Mouse (Mus musculus): ENCODE results near the gene Cib3.
A peak's percentile ranks its signal among the peaks of the same experiment; 100 is the strongest.

Cib3 gene

DNA sequence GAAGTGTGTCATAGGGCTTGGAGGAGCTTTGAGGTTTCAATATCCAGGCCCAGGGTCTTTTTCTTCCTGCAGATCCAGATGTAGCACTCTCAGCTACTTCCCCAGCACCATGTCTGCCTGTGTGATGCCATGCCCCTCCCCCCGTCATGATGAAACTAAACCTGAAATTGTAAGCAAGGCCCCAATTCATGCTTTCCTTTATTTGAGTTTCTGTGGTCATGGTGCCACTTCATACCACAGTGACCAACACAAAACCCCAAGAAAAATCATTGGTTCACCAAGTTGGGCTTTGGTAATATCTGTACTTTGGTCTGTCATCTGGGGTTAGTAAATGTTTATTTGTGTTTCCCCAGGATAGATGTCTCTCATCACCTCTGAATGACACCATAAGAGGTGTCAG is 4.1 kb downstream of the Cib3 start:
- no peak for DNase-seq

DNA sequence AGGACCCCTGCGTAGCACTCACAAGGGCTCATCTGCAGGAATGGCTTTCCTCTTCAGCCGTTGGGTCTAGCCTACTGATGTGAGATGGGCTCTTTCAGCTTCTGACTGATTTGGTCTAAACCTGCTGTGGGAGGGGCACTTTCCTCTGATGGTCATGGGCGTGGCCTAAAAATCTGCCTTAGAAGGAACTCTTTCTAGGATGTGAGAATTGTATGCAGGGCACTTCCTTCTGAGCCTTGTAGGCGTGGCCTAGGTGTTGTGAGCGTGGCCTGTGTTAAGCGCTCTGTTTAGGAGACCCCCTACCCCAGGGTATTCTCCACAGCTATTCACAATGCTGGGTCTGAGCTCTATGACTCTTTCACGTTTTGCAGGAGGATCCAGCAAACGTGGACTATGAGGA is 14.6 kb downstream of the Cib3 start:
- no peak for DNase-seq

DNA sequence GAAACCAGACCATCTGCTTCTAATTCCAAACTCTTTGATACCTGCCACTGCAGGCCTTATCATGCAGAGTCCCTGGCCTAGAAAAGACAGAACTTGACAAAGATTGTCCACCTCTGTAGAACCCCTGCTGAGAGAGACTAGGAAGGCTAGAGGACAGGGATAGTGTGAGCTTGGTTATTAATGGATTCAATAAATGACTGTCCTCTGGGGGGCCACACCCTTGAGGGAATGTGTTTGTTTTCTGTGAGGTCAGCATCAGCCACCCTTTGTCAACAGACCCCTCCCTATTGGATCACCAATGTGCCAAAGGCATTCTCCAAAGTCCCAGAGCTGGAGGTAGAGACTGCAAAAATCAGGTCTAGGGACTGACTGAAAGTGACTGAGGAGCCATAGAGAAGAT is 20.6 kb downstream of the Cib3 start:
- DNase-seq: no peak

DNA sequence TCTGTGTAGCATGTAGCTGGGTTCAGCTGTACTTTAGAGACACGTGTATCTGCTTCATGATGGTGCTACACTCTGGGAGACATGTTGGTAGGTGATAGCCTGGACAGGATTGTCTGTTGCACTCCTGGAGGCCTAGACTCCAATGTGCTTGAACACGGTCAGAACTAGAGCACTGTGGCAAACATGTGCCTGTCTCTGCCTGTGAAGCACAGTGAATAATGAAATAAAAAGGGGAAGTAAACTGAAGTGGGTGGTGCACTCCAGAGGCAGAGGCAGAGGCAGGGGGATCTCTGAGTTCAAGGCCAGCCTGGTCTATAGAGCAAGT is 22.5 kb downstream of the Cib3 start:
- DNase-seq: no peak

DNA sequence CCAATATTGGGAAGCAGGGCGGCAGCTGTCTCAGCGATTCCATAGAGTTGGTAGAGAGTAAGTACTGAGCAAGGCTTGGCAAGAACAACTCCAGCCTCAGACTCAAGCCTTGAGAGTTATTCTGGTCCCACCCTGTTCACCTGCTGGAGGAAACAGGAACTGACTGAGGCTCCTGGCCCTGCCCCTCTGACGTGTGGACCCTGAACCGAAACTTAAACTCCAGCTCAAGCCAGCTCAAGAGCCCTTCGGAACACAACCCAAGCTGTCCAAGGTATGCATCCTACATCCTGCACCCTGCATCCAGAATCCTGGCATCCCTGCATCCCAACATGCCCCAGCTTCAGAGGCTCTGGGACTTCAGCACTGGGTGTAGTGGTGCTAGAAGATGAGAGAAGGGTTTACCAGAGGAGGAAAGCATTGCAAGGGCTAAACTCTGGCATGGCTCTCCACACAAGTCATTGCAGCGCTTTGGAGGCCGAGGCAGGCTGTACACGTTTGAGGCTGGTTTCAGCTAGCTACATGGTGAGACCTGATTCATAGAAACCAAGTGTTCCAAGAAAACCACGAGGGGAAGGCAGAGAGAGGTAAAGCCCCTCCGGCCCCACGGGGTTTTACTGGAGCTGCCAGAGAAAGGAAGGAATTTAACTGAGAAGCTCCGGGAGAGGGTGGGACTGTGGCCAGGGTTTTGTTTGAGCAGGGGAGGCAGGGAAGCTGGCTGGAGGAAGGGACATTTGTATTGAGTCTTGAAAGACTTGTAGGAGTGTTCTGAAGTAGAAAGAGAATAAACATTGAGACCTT is 23.0 kb downstream of the Cib3 start, which contains the start of gene Hsh2d:
Gene Hsh2d, plus strand, starts transcription at position 222 of the 798 bp plus-strand sequence.
- DNase-seq: no peak

DNA sequence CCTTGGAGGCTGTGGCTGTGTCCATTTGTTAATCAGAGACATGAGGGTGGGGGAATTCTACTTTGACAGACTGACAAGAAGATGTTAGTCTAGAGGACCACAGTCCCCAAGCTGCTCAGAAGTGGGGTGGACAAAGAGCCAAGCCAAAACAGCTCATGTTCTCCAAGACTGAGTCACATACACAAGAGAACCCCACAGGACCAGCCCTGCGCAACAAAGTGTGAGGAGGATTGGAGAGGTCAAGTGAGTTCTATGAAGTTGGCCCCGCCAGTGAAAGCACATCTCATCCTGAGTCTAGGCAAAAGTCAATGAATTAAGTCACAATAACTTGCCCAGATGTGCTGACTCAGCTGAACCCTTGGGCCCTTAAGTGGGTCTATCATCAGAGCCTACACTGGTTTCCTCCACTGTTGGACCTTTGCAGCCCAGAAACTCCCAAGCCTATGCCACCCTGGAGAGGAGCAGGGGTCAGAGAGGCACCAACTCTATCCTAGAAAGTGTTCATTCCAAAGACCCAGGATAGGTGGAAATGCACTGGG is 24.8 kb downstream of the Cib3 start:
- DNase-seq: no peak

DNA sequence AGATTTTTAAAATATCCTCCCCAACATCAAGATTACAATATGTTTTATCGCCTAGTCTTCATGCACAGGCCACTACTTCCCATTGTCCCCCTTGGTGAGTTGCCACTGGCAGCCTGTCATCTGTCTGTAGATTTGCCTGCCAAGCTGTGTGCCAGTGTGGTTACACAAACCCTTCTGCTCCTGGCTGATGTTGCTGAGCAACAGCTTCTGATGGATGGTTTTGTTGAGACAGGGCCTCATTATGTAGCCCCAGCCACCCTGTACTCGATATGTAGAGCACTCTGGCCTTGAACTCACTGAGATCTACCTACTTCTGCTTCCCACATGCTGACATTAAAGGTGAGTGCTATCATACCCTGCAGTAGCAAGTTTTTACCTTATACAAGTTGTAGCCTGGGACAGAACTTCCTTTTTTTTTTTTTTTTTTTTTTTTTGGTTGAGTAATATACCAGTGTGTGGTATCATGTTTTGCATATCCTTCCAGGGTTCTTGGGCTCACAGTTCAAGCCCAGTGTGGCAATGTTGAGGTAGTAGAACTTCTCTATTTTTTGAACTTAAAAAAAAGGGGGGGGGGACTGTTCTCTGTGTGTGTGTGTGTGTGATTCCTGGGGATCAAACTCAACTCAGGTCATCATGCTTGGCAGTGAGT is 29.0 kb downstream of the Cib3 start:
- DNase-seq: no peak

DNA sequence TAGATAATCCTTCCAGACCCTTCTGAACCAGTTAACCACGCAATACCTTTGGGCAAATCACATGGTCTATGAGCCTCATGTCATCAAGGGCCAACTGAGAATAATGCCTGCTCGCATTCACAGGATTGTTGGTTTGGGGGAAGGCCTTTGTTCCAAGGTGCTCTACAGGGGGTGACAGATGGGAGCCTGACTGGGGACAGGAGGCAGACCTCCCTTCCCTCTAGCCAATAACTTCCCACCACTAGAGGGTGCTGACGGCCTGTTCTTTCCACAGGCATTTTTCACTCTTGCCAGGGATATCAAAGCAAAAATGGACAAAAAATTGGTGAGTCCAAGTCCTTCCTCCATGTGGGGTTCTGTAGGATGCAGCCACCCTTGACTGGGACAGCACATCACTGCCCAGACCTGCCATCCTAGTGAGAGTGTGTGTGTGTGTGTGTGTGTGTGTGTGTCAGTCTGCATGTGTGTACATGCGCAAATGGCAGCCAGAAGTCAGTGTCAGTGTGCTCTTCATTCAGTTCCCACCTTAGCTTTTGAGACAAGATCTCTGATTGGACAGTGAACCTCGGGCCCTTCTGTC is 35.2 kb downstream of the Cib3 start:
- peak; percentile 88 for DNase-seq

DNA sequence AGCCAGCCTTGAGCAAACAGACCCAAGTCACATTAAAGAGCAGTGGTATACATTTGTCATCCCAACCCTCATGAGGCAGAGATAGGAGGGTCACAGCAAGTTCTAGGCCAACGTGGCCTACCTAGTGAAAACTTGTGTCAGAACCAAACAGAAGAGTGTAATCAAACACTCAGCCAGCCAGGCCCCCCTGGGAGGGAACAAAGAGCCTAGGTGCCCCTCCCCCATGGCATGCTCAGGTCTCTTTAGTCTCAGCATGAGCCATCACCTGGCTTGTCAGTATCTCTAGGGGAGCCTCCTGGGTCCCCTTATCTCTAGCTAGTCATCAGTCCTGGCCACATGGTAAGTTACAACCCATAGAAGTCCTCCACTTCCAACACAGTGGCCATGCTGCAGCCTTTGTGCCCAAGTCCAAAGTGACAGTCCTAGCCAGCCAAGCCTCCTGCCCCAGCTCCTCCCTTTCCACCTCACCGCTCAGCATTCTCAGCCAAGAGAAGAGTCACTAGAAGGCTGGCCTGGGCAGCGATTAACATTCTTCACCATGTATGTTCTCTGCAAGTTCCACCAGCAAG is 42.9 kb downstream of the Cib3 start:
- DNase-seq: peak; percentile 45

DNA sequence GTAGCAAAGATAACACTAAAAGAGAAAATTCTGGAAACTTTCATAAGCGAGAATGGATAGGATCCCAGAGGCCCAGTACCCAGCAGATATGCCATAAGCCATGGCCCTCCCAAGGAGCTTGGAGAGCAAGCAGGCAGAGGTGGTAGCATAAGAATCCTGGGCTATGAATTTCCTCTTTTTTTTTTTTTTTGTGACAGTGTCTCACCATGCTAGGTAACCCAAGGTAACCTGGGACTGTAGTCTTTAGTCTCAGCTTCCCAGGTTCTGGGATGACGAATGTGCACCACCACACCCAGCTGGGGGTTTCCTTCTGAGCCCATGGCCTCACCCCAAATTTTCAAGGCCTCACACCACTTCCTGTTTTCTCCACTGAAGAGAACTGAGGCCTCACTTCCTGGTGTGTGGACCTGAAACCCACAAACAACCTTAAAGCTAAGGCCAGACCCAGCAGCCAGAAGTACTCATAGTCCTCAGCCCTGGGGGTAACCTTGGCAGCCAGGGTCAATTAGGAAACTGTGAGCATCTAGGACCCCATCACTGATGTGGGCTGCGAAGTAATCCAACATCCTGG is 43.5 kb downstream of the Cib3 start:
- no peak for DNase-seq

DNA sequence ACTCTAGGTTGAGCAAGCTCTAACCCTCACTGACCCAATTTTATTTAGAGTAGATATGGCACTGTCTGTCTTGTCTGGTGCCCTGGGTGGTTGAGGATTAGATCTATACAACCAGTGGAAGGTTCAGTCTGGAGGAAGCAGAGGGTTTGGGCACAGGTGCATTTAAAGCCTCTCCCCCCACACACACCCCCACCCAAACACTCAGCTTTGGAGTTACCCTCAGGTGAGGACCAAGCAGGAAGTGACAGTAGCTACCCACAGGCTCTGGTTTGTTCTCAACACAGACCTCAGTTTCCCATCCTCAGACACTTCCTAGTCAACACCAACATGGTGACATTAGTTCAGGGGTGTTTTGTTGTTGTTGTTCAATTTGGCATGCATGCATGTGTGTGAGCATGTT is 49.8 kb downstream of the Cib3 start:
- DNase-seq: no peak

DNA sequence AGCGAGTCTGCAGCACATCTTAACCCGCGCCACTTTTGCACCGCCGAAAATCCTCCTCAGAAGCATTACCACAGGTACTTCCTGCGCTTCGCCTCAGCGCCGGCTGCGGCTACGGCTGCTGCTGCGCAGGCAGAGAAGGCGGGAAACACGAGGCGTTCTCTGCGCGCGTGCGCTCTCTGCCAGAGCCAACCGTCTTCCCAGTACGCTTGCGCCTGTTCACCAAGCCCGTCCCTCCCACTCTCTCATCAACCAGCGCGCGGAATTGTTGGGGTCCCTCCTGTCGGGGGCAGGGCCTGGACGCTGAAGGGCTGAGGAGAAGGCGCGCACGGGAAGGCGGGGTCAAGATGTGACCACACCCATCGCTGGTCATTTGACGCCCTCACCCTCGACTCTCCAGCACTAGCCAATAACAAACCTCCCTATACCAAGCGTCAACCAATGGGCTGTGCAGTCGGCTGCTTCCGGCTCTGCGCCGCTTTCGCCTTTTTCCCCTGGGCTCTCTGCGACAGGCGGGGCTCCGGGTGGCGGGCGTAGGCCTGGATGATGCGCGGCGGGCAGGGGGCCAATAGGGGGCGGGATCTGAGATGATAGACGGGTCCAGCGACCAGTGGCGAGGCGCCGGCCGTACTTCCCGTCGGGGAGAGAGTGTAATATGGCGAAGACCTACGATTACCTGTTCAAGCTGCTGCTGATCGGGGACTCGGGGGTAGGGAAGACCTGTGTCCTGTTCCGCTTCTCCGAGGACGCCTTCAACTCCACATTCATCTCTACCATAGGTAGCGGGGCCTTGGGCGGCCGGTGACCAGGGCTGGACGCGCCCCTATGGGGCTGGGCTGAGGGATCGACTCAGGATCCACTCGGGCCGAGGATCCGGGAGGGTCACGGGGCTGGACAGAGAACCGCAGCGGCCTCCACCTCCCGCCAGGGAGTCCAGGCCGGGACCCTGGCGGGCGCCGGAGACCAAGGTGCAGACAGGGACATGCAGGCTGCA is 51.6 kb downstream of the Cib3 start, which contains the start of gene Rab8a:
Gene Rab8a, plus strand, starts transcription at position 494 of the 991 bp plus-strand sequence.
- DNase-seq: peak; percentile 100

DNA sequence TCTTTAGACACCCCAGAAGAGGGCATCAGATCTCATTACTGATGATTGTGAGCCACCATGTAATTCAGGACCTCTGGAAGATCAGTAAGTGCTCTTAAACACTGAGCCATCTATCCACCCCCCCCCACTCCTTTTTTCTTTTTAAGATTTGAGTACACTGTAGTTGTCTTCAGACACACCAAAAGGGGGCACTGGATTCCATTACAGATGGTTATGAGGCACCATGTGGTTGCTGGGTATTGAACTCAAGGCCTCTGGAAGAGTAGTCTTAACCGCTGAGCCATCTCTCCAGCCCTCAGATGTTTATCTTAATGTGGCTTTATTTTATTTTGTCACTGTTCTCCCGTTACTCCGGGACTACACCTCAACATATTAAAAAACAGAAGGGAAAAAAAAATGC is 52.6 kb downstream of the Cib3 start:
- no peak for DNase-seq

DNA sequence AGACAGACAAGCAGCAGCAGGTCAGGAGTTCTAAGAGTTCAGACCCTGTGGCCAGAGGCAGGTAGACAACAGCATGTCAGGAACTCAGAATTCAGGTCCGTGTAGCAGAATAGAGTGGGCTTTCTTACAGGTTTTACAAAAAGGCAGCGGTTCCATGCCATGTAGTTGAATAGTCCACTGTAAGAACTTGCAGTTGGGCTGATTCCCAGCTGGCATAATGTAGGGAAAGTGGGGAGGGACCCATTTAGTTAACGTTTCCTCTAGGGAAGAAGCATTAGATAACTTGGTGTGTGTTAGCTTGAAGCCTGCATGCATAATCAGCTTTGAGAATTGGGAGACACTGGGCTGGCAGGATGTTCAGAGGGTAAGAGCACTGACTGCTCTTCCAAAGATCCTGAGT is 53.9 kb downstream of the Cib3 start:
- DNase-seq: no peak

DNA sequence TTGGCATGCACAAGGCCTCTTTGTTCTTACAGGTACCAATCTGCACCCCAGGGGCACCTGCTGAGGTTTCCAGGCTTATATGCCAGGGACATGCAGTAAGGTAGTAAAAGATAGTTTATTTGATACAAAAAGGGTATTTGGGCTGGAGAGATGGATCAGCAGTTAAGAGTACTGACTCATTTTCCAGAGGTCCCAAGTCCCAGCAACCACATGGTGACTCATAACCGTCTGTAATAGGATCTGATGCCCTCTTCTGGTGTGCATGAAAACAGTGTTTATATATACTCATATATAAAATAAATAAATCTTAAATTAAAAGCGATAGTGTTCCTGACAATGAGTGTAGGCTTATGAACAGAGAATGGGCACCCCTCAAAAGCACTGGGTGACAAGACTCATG is 54.5 kb downstream of the Cib3 start:
- DNase-seq: no peak
